Mouse (Mus musculus) bone marrow, adult 2 months (tissue): ENCODE measurements around the gene Mest.

Source experiments
- CTCF ChIP-seq: fragments of 200-500 bp; IDR thresholded peaks from 2 replicates; pipeline ENCODE4 v1.5.1; 2011; ENCODE audit warnings: low read length, control low read depth; ENCODE audit not compliant: control insufficient read depth, insufficient read depth
- POLR2A ChIP-seq: fragments of 200-500 bp; IDR thresholded peaks from 2 replicates; pipeline ENCODE4 v1.6.1; 2011; ENCODE audit warnings: low read depth, mild to moderate bottlenecking, control low read depth, low read length, borderline replicate concordance; ENCODE audit not compliant: control insufficient read depth

- TF ChIP-seq POLR2A (no peak), CTCF (no peak)
Observed at GRCm38 (mm10) chr6:30723331-30723730, at the start of gene Mest.
